Mouse (Mus musculus): ENCODE results near the gene Speg. TPM values are rescaled to one million over a fixed set of nuclear protein-coding genes. Genes with fewer than 3 reads are reported as not detected.

The Speg gene
- total and polyA plus RNA-seq, 2 experiments from 2014 or later, result 22.0 to 62.9 TPM

DNA sequence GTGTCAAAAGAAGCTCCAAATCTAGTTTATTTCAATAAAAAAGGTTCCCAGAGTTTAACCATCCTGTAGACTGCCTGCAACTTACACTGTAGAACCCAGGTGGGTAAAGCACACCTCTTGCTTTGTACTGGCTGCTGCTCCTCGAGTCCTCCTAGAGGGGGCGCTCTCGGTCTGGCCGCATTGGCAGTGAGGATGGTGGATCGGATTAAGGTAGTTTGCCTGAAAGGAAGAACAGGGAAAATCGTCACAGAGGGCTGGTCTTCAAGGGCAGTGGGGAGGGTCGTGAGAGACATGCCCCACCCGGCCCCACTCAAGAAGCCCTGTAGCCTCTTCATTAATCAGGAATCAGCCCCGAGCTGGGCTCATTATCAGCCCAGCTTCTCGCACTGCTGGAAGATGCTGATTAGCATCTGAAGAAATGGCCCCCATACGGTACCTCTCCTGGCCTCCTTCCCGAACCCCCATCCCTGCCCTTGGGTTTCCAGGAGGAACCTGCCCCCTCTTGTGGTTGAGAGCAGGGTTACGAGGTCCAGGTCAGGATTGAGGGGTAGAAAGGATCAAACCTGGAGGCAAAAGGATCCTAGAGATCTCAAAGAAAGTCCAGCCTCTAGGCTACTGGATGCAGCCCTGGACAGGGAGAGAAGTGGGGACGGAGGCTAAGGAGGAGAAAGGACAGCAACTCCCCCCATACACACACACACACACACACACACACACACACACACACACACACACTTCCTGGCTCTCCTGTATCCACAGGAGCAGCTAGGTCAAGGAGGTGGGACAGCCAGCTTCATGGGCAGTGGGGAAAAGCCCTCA lies 81.9 kb downstream of the Speg start:
- H3K9ac ChIP-seq (replicated peaks; ENCODE audit: low read length, poor library complexity, severe bottlenecking), result no peak overlapping the region
- no peak overlapping the region for H3K4me3 ChIP-seq (ENCODE audit: low read depth, low read length)
- H3K4me2 ChIP-seq (ENCODE audit: low read depth, low read length, poor library complexity, severe bottlenecking), result no peak overlapping the region
- H3K4me1 ChIP-seq (ENCODE audit: insufficient read depth, low read length), result peaks cover 19% of the 10 kb centered on the region
- no peaks in the 10 kb centered on the region for H3K36me3 ChIP-seq (ENCODE audit: insufficient read depth, low read length)
- DNase-seq (ENCODE audit: low spot score) (no peak), ATAC-seq (ENCODE audit: low FRiP score) (no peak)
- WGBS, result 11% methylated on average over 14 of the region's 14 CpGs
- no peaks in the 10 kb centered on the region for H3K27me3 ChIP-seq (ENCODE audit: insufficient read depth, low read length)
- no peaks in the 10 kb centered on the region for H3K9me3 ChIP-seq (ENCODE audit: low read length)
- peak; percentile 66 for TF ChIP-seq CTCF (IDR thresholded peaks at IDR 0.05)
- H3K27ac ChIP-seq (ENCODE audit: low read depth, low read length), result 0 out of 2 replicates have a peak overlapping the region, but pooled peaks have one; percentile 26

GRCm38 (mm10) chr1:75457710-75458024 lies 82.6 kb downstream of the Speg start:
- Histone ChIP-seq H3K36me3 (ENCODE audit: insufficient read depth, low read length) (no peaks in the 10 kb centered on the region), H3K27ac (ENCODE audit: low read depth, low read length) (0 out of 2 replicates have a peak overlapping the region, but pooled peaks have one; percentile 69), H3K4me2 (ENCODE audit: low read depth, low read length, poor library complexity, severe bottlenecking) (peak overlapping the region; percentile 47; the same call in 1 of the 2 replicates), H3K4me3 (ENCODE audit: low read depth, low read length) (no peak overlapping the region), H3K4me1 (ENCODE audit: insufficient read depth, low read length) (peaks cover 19% of the 10 kb centered on the region), H3K9ac (replicated peaks; ENCODE audit: low read length, poor library complexity, severe bottlenecking) (0 out of 2 replicates have a peak overlapping the region, but pooled peaks have one; percentile 24), H3K9me3 (ENCODE audit: low read length) (no peaks in the 10 kb centered on the region), H3K27me3 (ENCODE audit: insufficient read depth, low read length) (no peaks in the 10 kb centered on the region)
- no peak for ATAC-seq (ENCODE audit: low FRiP score)
- no peak for DNase-seq (ENCODE audit: low spot score)
- WGBS, result 5% methylated on average over 7 of the region's 10 CpGs
- no peak for TF ChIP-seq CTCF (IDR thresholded peaks at IDR 0.05)

- H3K9me3 ChIP-seq (ENCODE audit: low read length), result no peaks in the 10 kb centered on the region
- H3K4me3 ChIP-seq (ENCODE audit: low read depth, low read length), result peak overlapping the region; percentile 28
- H3K27me3 ChIP-seq (ENCODE audit: insufficient read depth, low read length), result no peaks in the 10 kb centered on the region
- peak overlapping the region; percentile 69 for H3K27ac ChIP-seq (ENCODE audit: low read depth, low read length)
- TF ChIP-seq CTCF (IDR thresholded peaks at IDR 0.05), result 0 out of 2 replicates have a peak, but pooled peaks have one; percentile 8
- H3K4me2 ChIP-seq (ENCODE audit: low read depth, low read length, poor library complexity, severe bottlenecking), result peak overlapping the region; percentile 47
- no peaks in the 10 kb centered on the region for H3K36me3 ChIP-seq (ENCODE audit: insufficient read depth, low read length)
- peak; percentile 30 for DNase-seq (ENCODE audit: low spot score)
- H3K9ac ChIP-seq (replicated peaks; ENCODE audit: low read length, poor library complexity, severe bottlenecking), result 0 out of 2 replicates have a peak overlapping the region, but pooled peaks have one; percentile 24
- WGBS, result 2% methylated on average over 40 of the region's 42 CpGs
- H3K4me1 ChIP-seq (ENCODE audit: insufficient read depth, low read length), result peaks cover 19% of the 10 kb centered on the region
- peak; percentile 39; the same call in 1 of the 2 replicates for ATAC-seq (ENCODE audit: low FRiP score)
Measured at GRCm38 (mm10) chr1:75458025-75458788, 83.1 kb downstream of the Speg start.

- H3K27ac ChIP-seq (ENCODE audit: low read depth, low read length), result peak overlapping the region; percentile 69
- TF ChIP-seq CTCF (IDR thresholded peaks at IDR 0.05), result no peak
- H3K36me3 ChIP-seq (ENCODE audit: insufficient read depth, low read length), result no peaks in the 10 kb centered on the region
- 0 out of 2 replicates have a peak overlapping the region, but pooled peaks have one; percentile 19 for H3K9ac ChIP-seq (replicated peaks; ENCODE audit: low read length, poor library complexity, severe bottlenecking)
- no peaks in the 10 kb centered on the region for H3K9me3 ChIP-seq (ENCODE audit: low read length)
- DNase-seq (ENCODE audit: low spot score) (no peak), ATAC-seq (ENCODE audit: low FRiP score) (no peak)
- H3K4me3 ChIP-seq (ENCODE audit: low read depth, low read length), result peak overlapping the region; percentile 28
- H3K27me3 ChIP-seq (ENCODE audit: insufficient read depth, low read length), result no peaks in the 10 kb centered on the region
- 14% methylated on average over 23 of the region's 23 CpGs for WGBS
- peak overlapping the region; percentile 47 for H3K4me2 ChIP-seq (ENCODE audit: low read depth, low read length, poor library complexity, severe bottlenecking)
- peaks cover 16% of the 10 kb centered on the region for H3K4me1 ChIP-seq (ENCODE audit: insufficient read depth, low read length)
Measured at GRCm38 (mm10) chr1:75458789-75459684, 83.9 kb downstream of the Speg start.

DNA sequence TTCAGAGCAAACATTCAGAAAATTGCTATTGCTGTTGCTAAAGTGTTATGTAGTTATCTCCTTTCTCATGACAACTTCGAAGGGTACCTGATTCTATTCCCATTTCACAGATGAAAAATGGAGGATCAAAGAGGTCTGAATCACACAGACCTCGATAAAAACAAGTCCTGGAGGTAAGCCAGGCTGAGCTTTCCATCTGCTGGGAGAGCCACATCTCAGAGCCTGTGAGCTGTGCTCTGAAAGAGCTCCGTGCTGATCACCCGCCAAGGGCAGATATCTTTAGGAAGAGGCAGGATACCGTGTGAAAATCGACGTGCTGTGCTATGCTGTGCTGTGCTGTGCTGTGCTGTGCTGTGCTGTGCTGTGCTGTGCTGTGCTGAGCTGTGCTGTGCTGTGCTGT lies 85.2 kb downstream of the Speg start:
- no peak for DNase-seq (ENCODE audit: low spot score)
- Histone ChIP-seq H3K9ac (replicated peaks; ENCODE audit: low read length, poor library complexity, severe bottlenecking) (no peak overlapping the region), H3K27me3 (ENCODE audit: insufficient read depth, low read length) (no peaks in the 10 kb centered on the region), H3K4me3 (ENCODE audit: low read depth, low read length) (no peak overlapping the region), H3K9me3 (ENCODE audit: low read length) (no peaks in the 10 kb centered on the region), H3K4me2 (ENCODE audit: low read depth, low read length, poor library complexity, severe bottlenecking) (no peak overlapping the region), H3K27ac (ENCODE audit: low read depth, low read length) (no peak overlapping the region), H3K36me3 (ENCODE audit: insufficient read depth, low read length) (no peaks in the 10 kb centered on the region), H3K4me1 (ENCODE audit: insufficient read depth, low read length) (peaks cover 16% of the 10 kb centered on the region)
- no peak for ATAC-seq (ENCODE audit: low FRiP score)
- WGBS, result 56% methylated on average over 7 of the region's 7 CpGs
- no peak for TF ChIP-seq CTCF (IDR thresholded peaks at IDR 0.05)

Data from midbrain, postnatal 0 days (tissue).